Comparison of ENCODE assay signal across 11 mouse cellular contexts in genomic region chr3:38921031-38921430, GRCm38 (mm10).
"Had no signal": no experiment of that assay in that cellular context is flagged by ENCODE, and none has a peak within 500 bp of the region (broad histone marks: within the 10 kb centered on the region; RNA-seq: fewer than 3 reads in every experiment).

No protein-coding gene starts in this region.

- H3K9me3 ChIP-seq: liver, embryonic 13.5 days; midbrain, embryonic 13.5 days had no signal

- H3K36me3 ChIP-seq: liver, embryonic 13.5 days; midbrain, embryonic 13.5 days had no signal

- H3K27me3 ChIP-seq: liver, embryonic 13.5 days; midbrain, embryonic 13.5 days had no signal

- H3K27ac ChIP-seq: left cerebral cortex, adult 2 months; liver, embryonic 13.5 days; midbrain, embryonic 13.5 days had no signal

- H3K4me2 ChIP-seq: liver, embryonic 13.5 days; midbrain, embryonic 13.5 days had no signal

- H3K9ac ChIP-seq: liver, embryonic 13.5 days; liver, postnatal 0 days; midbrain, embryonic 13.5 days had no signal

- ATAC-seq: intestine, postnatal 0 days; liver, postnatal 0 days; midbrain, embryonic 13.5 days had no signal

- DNase-seq: kidney, postnatal 10 days; liver; liver, embryonic 13.5 days; liver, postnatal 0 days; lung, postnatal 36 days; right cerebral cortex, adult 18-20 months; right cerebral cortex, postnatal 25 days; thymus, postnatal 36 days had no signal

- H3K4me3 ChIP-seq: left cerebral cortex, adult 2 months; liver, embryonic 13.5 days; midbrain, embryonic 13.5 days had no signal

- H3K4me1 ChIP-seq: liver, embryonic 13.5 days had no signal
